Mouse (Mus musculus): Measurements from ENCODE around the gene Prdm2. TPM values are rescaled to one million over a fixed set of nuclear protein-coding genes. Genes with fewer than 3 reads are reported as not detected.

Prdm2 gene
- polyA plus RNA-seq, 1 experiment from 2014 or later: 11.0 TPM

GRCm38 (mm10) chr4:143170290-143170689 lies 42.5 kb downstream of the Prdm2 start:
- ATAC-seq (ENCODE audit: low read depth): no peak
- Histone ChIP-seq H3K9me3 (ENCODE audit: control insufficient read depth, low read length) (no peaks in the 10 kb centered on the region), H3K4me1 (replicated peaks; ENCODE audit: control insufficient read depth, insufficient read depth, low read length) (no peaks in the 10 kb centered on the region), H3K9ac (ENCODE audit: low read length) (no peak overlapping the region), H3K27ac (ENCODE audit: low read length) (no peak overlapping the region), H3K4me2 (ENCODE audit: low read depth, low read length) (no peak overlapping the region), H3K36me3 (ENCODE audit: control insufficient read depth, insufficient read depth, low read length) (peaks cover 3% of the 10 kb centered on the region; the same call in 1 of the 2 replicates), H3K27me3 (ENCODE audit: control insufficient read depth, insufficient read depth, low read depth, low read length) (no peaks in the 10 kb centered on the region), H3K4me3 (ENCODE audit: low read length) (no peak overlapping the region)
- 84% methylated on average over 2 of the region's 2 CpGs for WGBS

GRCm38 (mm10) chr4:143168093-143168492 lies 44.7 kb downstream of the Prdm2 start:
- no peak for ATAC-seq (ENCODE audit: low read depth)
- H3K4me1 ChIP-seq (replicated peaks; ENCODE audit: control insufficient read depth, insufficient read depth, low read length): no peaks in the 10 kb centered on the region
- no peaks in the 10 kb centered on the region for H3K27me3 ChIP-seq (ENCODE audit: control insufficient read depth, insufficient read depth, low read depth, low read length)
- 87% methylated on average over 3 of the region's 3 CpGs for WGBS
- no peak overlapping the region for H3K9ac ChIP-seq (ENCODE audit: low read length)
- H3K36me3 ChIP-seq (ENCODE audit: control insufficient read depth, insufficient read depth, low read length): peaks cover 3% of the 10 kb centered on the region; the same call in 1 of the 2 replicates
- no peak overlapping the region for H3K4me2 ChIP-seq (ENCODE audit: low read depth, low read length)
- no peak overlapping the region for H3K27ac ChIP-seq (ENCODE audit: low read length)
- no peaks in the 10 kb centered on the region for H3K9me3 ChIP-seq (ENCODE audit: control insufficient read depth, low read length)
- no peak overlapping the region for H3K4me3 ChIP-seq (ENCODE audit: low read length)

GRCm38 (mm10) chr4:143161619-143162479 lies 50.9 kb downstream of the Prdm2 start:
- H3K27ac ChIP-seq (ENCODE audit: low read length): peak overlapping the region; percentile 100
- no peaks in the 10 kb centered on the region for H3K36me3 ChIP-seq (ENCODE audit: control insufficient read depth, insufficient read depth, low read length)
- ATAC-seq (ENCODE audit: low read depth): peak; percentile 99
- no peaks in the 10 kb centered on the region for H3K27me3 ChIP-seq (ENCODE audit: control insufficient read depth, insufficient read depth, low read depth, low read length)
- H3K9me3 ChIP-seq (ENCODE audit: control insufficient read depth, low read length): no peaks in the 10 kb centered on the region
- H3K4me1 ChIP-seq (replicated peaks; ENCODE audit: control insufficient read depth, insufficient read depth, low read length): peaks cover 20% of the 10 kb centered on the region
- H3K4me2 ChIP-seq (ENCODE audit: low read depth, low read length): peak overlapping the region; percentile 69
- peak overlapping the region; percentile 96 for H3K9ac ChIP-seq (ENCODE audit: low read length)
- under 1% methylated on average over 100 of the region's 102 CpGs for WGBS
- H3K4me3 ChIP-seq (ENCODE audit: low read length): peak overlapping the region; percentile 97

- ATAC-seq (ENCODE audit: low read depth): no peak
- peak overlapping the region; percentile 69 for H3K4me2 ChIP-seq (ENCODE audit: low read depth, low read length)
- no peaks in the 10 kb centered on the region for H3K9me3 ChIP-seq (ENCODE audit: control insufficient read depth, low read length)
- WGBS: 32% methylated on average over 3 of the region's 3 CpGs
- peaks cover 22% of the 10 kb centered on the region for H3K4me1 ChIP-seq (replicated peaks; ENCODE audit: control insufficient read depth, insufficient read depth, low read length)
- H3K9ac ChIP-seq (ENCODE audit: low read length): peak overlapping the region; percentile 96
- peak overlapping the region; percentile 97 for H3K4me3 ChIP-seq (ENCODE audit: low read length)
- no peak overlapping the region; the same call in 1 of the 2 replicates for H3K27ac ChIP-seq (ENCODE audit: low read length)
- H3K27me3 ChIP-seq (ENCODE audit: control insufficient read depth, insufficient read depth, low read depth, low read length): no peaks in the 10 kb centered on the region
- H3K36me3 ChIP-seq (ENCODE audit: control insufficient read depth, insufficient read depth, low read length): no peaks in the 10 kb centered on the region
Measured at GRCm38 (mm10) chr4:143160826-143161225, 52.0 kb downstream of the Prdm2 start.

- no peaks in the 10 kb centered on the region for H3K27me3 ChIP-seq (ENCODE audit: control insufficient read depth, insufficient read depth, low read depth, low read length)
- H3K27ac ChIP-seq (ENCODE audit: low read length): no peak overlapping the region
- H3K36me3 ChIP-seq (ENCODE audit: control insufficient read depth, insufficient read depth, low read length): no peaks in the 10 kb centered on the region
- peaks cover 28% of the 10 kb centered on the region for H3K4me1 ChIP-seq (replicated peaks; ENCODE audit: control insufficient read depth, insufficient read depth, low read length)
- no peak for ATAC-seq (ENCODE audit: low read depth)
- 67% methylated on average over 2 of the region's 2 CpGs for WGBS
- H3K9me3 ChIP-seq (ENCODE audit: control insufficient read depth, low read length): no peaks in the 10 kb centered on the region
- no peak overlapping the region for H3K9ac ChIP-seq (ENCODE audit: low read length)
- no peak overlapping the region for H3K4me3 ChIP-seq (ENCODE audit: low read length)
- H3K4me2 ChIP-seq (ENCODE audit: low read depth, low read length): no peak overlapping the region
Measured at GRCm38 (mm10) chr4:143159336-143159735, 53.5 kb downstream of the Prdm2 start.

GRCm38 (mm10) chr4:143155871-143156270 lies 56.9 kb downstream of the Prdm2 start:
- no peak for ATAC-seq (ENCODE audit: low read depth)
- H3K27me3 ChIP-seq (ENCODE audit: control insufficient read depth, insufficient read depth, low read depth, low read length): no peaks in the 10 kb centered on the region

GRCm38 (mm10) chr4:143155036-143155435 lies 57.8 kb downstream of the Prdm2 start:
- ATAC-seq (ENCODE audit: low read depth): no peak
- Histone ChIP-seq H3K9me3 (ENCODE audit: control insufficient read depth, low read length) (no peaks in the 10 kb centered on the region), H3K4me1 (replicated peaks; ENCODE audit: control insufficient read depth, insufficient read depth, low read length) (peaks cover 15% of the 10 kb centered on the region), H3K27me3 (ENCODE audit: control insufficient read depth, insufficient read depth, low read depth, low read length) (no peaks in the 10 kb centered on the region), H3K4me3 (ENCODE audit: low read length) (no peak overlapping the region), H3K27ac (ENCODE audit: low read length) (no peak overlapping the region), H3K4me2 (ENCODE audit: low read depth, low read length) (no peak overlapping the region), H3K36me3 (ENCODE audit: control insufficient read depth, insufficient read depth, low read length) (peaks cover 3% of the 10 kb centered on the region; the same call in 1 of the 2 replicates), H3K9ac (ENCODE audit: low read length) (no peak overlapping the region)
- WGBS: 60% methylated on average over 4 of the region's 4 CpGs

More at GRCm38 (mm10) chr4:143155871-143156270, 56.9 kb downstream of the Prdm2 start:
- no peak overlapping the region for H3K4me3 ChIP-seq (ENCODE audit: low read length)
- H3K36me3 ChIP-seq (ENCODE audit: control insufficient read depth, insufficient read depth, low read length): peaks cover 3% of the 10 kb centered on the region; the same call in 1 of the 2 replicates
- 74% methylated on average over 4 of the region's 4 CpGs for WGBS
- H3K9me3 ChIP-seq (ENCODE audit: control insufficient read depth, low read length): no peaks in the 10 kb centered on the region
- peaks cover 21% of the 10 kb centered on the region for H3K4me1 ChIP-seq (replicated peaks; ENCODE audit: control insufficient read depth, insufficient read depth, low read length)
- no peak overlapping the region for H3K4me2 ChIP-seq (ENCODE audit: low read depth, low read length)
- H3K9ac ChIP-seq (ENCODE audit: low read length): no peak overlapping the region
- H3K27ac ChIP-seq (ENCODE audit: low read length): no peak overlapping the region

- peaks cover 3% of the 10 kb centered on the region; the same call in 1 of the 2 replicates for H3K36me3 ChIP-seq (ENCODE audit: control insufficient read depth, insufficient read depth, low read length)
- no peak overlapping the region for H3K4me2 ChIP-seq (ENCODE audit: low read depth, low read length)
- no peaks in the 10 kb centered on the region for H3K9me3 ChIP-seq (ENCODE audit: control insufficient read depth, low read length)
- no peak for ATAC-seq (ENCODE audit: low read depth)
- H3K27ac ChIP-seq (ENCODE audit: low read length): no peak overlapping the region
- H3K4me3 ChIP-seq (ENCODE audit: low read length): no peak overlapping the region
- 55% methylated on average over 6 of the region's 6 CpGs for WGBS
- no peaks in the 10 kb centered on the region for H3K27me3 ChIP-seq (ENCODE audit: control insufficient read depth, insufficient read depth, low read depth, low read length)
- peaks cover 12% of the 10 kb centered on the region for H3K4me1 ChIP-seq (replicated peaks; ENCODE audit: control insufficient read depth, insufficient read depth, low read length)
- H3K9ac ChIP-seq (ENCODE audit: low read length): no peak overlapping the region
Measured at GRCm38 (mm10) chr4:143154571-143154970, 58.2 kb downstream of the Prdm2 start.

- Histone ChIP-seq H3K27me3 (ENCODE audit: control insufficient read depth, insufficient read depth, low read depth, low read length) (no peaks in the 10 kb centered on the region), H3K4me3 (ENCODE audit: low read length) (no peak overlapping the region), H3K9ac (ENCODE audit: low read length) (no peak overlapping the region), H3K27ac (ENCODE audit: low read length) (no peak overlapping the region), H3K36me3 (ENCODE audit: control insufficient read depth, insufficient read depth, low read length) (peaks cover 3% of the 10 kb centered on the region; the same call in 1 of the 2 replicates), H3K4me1 (replicated peaks; ENCODE audit: control insufficient read depth, insufficient read depth, low read length) (peaks cover 9% of the 10 kb centered on the region; the same call in 1 of the 2 replicates), H3K4me2 (ENCODE audit: low read depth, low read length) (no peak overlapping the region), H3K9me3 (ENCODE audit: control insufficient read depth, low read length) (no peaks in the 10 kb centered on the region)
- WGBS: 83% methylated on average over 5 of the region's 5 CpGs
- ATAC-seq (ENCODE audit: low read depth): no peak
Measured at GRCm38 (mm10) chr4:143152634-143153033, 60.2 kb downstream of the Prdm2 start.
